Mouse (Mus musculus): Measurements from ENCODE around the gene Wdr70.

Gene Wdr70

GRCm38 (mm10) chr15:7842398-7842797, 256.6 kb downstream of the Wdr70 start:
- no peak for DNase-seq

GRCm38 (mm10) chr15:7841664-7842063, 257.3 kb downstream of the Wdr70 start:
- DNase-seq = no peak

- DNase-seq = no peak
These were observed 260.1 kb downstream of the Wdr70 start for GRCm38 (mm10) chr15:7838921-7839309.

GRCm38 (mm10) chr15:7838060-7838920, 260.7 kb downstream of the Wdr70 start:
- no peak for DNase-seq

GRCm38 (mm10) chr15:7835404-7835803, 263.6 kb downstream of the Wdr70 start:
- no peak for DNase-seq

GRCm38 (mm10) chr15:7825530-7825929, 273.5 kb downstream of the Wdr70 start:
- DNase-seq = no peak

GRCm38 (mm10) chr15:7823886-7824285, 275.1 kb downstream of the Wdr70 start:
- no peak for DNase-seq
